Mouse (Mus musculus) brain, adult 2 months (tissue): Measurements from ENCODE around the gene Tmc3.

Source experiments
- DNase-seq: peaks from one replicate; pipeline ENCODE4 v3.0.0; 2011; ENCODE audit warnings: low read depth, low spot score

Gene Tmc3

DNA sequence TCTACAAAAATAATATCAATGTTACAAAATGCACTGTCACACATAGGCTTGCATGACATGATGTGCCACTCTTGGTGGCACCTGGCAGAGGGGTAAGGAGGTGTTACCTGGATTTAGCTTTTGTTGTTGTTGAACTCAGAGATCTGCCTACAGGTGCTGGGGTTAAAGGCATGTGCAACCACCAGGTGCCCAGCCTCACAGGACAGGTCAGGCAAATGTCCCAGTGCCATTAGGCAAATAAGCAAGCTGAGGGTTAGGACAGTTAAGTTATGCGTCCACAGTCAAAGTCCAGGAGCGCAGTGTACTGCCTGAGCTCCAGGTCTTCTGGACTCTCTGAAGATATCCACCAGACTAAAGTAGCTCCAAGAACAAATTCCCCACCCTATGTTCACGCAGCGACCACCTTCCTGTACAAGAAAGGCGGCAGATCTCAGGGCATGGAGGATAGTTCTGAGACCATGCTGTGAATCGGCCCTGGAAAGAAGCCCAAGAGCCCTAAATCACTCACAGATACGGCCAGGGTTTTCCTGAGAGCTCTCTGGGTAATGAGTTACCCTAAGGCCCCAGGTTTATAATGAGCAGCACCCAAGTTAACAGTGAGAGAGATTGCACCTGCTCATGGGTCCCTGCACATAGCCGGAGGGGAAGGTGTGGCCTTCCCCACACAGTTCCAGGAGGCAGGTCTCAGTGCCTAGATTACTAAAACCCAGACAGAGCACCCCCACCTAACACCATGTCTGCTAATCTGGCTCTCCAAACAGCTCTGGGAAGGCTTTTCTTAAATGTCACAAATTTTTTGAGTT lies 53.3 kb downstream of the Tmc3 start:
- no peak for DNase-seq

DNA sequence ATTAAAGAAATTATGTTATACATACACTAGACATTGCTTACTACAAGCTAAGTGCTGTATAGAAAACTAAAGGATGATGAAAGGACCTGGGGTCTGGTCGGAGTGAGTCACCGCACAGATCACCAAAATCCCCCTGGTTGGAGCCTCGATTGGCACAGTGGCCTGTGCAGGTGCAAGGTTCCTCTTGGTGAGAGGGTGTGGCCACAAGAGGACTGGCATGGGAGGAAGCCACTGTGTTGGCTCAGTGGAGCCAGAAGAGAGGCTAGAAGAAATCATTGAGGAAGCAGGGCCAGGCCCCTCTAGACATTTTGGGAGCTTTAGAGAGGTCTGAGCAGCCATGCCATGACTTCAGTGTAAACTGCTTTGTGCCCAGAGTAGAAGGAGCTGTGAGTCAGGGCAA lies 54.4 kb downstream of the Tmc3 start:
- DNase-seq = no peak

DNA sequence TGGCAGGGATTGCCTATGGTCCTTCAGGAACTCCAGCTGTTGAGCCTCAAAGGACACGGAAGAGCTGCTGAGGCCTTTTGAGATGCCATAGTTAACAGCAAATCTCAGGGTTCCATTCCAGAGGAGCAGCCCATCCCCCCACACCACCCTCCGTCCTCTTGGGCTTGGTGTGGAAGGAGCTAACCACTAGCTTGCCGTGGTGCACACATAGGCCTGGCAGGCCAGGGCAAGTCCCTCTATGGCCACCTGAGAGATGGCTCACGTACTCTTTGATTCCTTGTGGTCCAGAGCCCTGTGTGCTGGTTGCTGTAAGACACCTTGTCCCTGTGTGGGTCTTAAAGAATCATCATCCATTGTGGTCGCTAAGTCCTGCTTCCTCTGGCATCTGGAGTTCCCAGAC lies 55.9 kb downstream of the Tmc3 start:
- DNase-seq = no peak

DNA sequence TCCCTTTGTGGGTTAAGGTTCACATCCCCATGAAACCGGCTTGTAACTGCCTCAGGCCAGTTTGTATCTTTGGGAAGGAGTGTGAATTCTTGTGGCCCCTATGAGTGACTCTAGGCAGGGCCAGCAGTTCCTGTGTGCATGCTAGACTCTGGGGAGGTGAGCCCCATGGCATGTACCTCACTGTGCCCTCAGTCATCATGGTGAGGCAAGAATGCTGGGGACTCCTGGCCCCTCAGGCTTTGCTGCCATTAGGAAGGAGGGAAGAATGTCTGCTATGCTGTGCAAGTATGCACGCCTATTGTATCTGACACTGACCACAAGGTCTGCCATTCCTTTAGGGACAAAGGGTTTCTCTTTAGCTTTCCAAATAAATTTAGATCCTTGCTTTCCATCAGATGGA lies 56.4 kb downstream of the Tmc3 start:
- no peak for DNase-seq

DNA sequence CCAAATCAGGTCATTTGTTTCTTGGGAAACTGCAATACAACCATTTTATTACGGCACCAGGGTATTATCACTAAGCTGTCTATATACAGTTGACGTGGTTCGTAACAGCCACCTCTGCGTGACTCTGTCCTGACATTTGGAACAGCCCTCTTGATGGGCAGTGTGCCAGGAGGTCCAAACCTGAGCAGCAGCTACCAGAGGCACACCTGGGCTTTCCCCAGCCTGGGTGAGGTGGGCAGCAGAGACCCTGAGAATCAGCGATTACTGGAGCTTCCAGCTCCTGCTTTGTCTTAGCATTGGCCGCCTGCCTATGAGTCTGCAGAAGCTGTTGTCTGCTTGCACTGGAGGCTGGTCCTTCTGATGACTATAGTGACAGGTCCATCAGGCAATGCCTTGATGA lies 58.9 kb downstream of the Tmc3 start:
- DNase-seq = no peak

DNA sequence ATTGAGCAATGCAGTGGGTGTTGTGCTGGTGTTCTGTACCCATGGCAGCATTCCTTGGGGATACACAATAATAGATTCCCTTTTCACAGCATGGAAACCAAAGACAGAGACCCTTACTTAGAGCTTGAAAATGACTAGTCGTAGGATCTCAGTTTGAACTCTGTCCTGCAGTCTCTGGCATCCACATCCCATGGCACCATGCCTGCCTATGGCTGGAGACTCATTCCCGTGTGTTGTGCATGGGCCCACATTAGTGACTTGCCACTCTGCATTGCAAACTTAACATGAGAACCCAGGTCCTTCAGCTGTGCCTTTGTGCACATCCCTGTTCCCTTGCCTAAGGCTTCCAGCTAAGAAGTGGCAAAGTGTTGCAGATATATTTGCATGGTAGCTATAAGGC lies 60.0 kb downstream of the Tmc3 start:
- DNase-seq = no peak

DNA sequence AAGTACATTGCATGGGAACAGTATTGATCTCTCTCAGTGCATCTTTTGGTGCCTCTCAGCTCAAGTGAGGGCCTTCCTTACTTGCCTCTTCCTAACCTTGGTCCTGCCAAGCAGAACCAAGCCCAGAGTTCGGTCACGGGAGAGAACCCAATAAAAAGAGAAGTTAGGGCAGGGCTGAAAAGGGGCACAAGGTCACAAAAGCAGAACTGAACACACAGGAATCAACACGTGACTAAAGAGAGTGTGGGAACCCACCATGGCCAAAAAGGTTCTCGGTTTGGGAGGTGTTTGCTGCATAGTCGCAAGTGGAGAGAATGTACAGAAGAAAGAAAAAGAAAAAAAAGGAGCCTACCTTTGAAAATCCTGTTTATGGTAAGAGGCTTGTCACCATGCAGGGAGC lies 60.7 kb downstream of the Tmc3 start:
- peak; percentile 29 for DNase-seq

DNA sequence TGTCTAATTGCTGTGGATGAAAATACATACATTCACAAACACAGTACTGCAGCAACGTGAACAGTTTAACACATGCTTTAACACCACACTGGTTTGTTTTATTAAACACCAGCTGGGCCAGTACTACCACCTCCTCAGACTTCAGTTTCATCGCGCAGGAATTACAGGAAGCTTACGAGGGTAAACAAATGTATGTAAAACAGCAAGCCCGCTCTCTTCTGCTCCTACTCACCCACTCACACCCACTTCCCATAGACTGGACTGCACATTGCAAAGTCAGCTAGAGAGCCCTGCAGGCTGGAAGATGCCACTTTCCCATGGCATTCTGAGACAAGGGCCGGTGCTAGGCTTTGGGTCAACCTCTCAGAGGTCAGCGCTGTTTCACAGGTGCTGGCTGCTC lies 64.1 kb downstream of the Tmc3 start:
- peak; percentile 45 for DNase-seq

DNA sequence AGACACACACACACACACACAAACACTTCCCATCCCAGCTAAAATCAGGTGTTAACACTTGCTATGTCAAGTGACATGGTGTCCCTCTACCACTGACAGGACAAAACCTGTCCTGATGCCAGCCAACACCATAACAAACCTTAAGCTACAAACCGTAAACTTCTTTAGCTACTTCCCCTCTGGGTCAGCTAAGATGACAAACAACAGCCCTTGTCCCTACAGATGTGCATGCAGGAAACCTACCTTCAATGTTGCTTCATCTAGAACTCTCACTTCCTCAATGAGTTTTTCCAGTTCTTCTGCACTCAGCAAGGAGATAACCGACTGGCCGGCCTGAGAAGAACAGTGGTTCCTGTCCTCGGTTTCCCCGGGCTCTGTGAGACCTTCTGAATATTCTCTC lies 65.9 kb downstream of the Tmc3 start:
- no peak for DNase-seq

DNA sequence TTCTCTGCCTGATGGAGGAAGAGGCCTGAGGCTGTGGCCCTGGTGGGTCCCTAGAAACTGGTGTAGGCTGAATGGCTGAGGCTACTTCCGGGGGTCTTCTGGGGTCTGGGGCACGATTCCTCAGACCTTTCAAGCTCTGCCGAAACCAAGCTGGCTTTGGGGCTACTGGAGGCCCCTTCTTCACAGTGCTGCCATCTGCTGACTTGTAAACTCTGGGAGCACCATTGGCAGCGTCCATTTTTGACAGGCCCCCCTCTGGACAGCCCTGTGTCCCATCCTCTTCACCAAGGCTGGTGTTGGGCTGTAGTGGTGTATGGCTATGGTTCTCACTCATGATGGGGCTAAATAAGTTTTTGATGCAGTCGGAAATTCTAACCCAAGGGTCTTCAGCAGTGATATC lies 67.8 kb downstream of the Tmc3 start:
- DNase-seq = no peak

DNA sequence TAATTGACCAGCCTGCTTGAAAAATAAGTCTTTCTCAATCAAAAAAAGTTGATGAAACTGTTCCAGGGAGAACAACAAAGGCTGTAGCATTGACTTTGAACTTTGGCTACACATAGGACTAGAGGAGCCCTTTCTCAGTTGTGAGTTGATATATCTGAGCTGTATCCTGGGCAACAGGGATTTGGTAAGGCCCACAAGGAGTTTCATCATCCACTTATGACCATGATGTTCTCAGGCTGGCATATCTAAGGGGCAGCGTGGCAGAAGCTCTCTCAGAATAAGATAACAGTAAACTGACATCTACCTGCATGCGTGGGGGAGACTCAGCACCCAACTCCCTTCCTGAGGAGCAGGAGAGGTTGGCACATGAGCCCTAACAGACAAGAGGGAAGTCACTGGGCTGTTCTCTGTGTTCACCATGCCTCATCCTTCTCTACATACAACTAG lies 68.9 kb downstream of the Tmc3 start:
- DNase-seq = no peak

DNA sequence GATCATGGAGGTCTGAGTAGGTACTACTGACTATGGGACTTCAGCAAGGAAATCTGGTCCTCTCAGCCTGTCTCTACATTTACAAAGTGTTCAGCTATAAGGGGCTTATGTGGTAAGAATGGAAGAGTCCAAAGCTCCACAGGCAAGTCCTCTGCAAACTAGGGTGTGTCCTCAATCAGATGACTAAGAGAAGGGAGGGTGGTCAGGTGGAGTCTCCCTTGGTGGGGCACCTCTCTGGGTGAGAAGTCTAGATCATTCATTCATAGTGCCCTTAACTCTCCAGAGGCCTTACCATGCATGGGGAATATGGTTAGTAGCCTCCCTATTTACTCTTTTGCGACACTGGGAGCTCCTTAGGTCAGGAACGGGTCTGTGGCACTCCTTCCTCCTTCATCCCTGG lies 69.5 kb downstream of the Tmc3 start:
- DNase-seq = no peak

DNA sequence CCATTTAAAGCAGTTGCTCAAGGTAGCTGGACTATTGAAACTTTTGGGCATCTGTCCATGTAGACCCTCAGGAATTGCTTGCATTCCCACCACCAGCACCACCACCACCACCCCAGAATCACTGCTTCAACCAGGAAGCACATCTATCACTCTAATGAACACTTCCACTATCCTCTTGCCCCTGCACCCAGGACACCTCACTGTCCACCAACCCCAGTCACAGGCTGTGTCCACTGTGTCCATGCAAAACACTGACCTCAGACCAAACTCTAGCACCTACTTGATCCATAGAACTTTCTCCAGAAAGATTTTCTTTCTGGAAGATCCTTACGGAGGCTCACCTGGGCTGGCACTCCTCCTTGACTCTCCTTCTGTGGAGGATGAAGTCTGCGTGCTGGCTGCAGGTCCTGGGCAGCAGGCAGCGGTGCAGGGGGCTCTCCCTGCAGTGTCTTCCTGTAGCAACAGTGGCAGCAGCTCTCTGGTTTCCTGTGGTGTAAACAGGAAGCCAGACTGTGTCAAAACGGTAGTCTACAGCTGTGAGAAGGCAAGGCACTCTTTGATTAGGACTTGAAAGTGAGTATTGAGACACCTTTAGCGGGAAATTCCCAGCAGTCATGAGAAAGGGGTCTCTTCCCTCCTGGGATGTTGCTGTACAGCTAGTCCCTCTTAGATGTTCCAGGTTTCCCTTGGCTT lies 70.4 kb downstream of the Tmc3 start:
- no peak for DNase-seq

DNA sequence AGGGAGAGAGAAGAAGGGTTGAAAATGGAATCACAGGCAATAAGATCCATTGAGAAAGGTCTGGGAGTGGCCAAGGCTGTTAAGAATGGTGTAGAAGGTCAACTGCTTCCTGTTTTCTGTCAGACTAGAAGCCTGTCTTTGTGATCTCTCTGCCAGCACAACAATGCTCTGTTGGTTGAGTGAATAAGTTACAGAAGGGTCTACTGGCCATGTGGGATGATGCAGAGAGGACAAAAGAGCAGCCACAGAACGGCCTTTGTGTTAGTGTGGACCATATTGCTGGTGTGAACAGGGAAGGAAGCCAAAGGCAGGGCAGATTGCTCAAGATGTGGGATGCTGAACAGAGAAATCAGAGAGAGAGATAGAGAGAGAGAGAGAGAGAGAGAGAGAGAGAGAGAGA lies 74.0 kb downstream of the Tmc3 start:
- DNase-seq = peak; percentile 71

DNA sequence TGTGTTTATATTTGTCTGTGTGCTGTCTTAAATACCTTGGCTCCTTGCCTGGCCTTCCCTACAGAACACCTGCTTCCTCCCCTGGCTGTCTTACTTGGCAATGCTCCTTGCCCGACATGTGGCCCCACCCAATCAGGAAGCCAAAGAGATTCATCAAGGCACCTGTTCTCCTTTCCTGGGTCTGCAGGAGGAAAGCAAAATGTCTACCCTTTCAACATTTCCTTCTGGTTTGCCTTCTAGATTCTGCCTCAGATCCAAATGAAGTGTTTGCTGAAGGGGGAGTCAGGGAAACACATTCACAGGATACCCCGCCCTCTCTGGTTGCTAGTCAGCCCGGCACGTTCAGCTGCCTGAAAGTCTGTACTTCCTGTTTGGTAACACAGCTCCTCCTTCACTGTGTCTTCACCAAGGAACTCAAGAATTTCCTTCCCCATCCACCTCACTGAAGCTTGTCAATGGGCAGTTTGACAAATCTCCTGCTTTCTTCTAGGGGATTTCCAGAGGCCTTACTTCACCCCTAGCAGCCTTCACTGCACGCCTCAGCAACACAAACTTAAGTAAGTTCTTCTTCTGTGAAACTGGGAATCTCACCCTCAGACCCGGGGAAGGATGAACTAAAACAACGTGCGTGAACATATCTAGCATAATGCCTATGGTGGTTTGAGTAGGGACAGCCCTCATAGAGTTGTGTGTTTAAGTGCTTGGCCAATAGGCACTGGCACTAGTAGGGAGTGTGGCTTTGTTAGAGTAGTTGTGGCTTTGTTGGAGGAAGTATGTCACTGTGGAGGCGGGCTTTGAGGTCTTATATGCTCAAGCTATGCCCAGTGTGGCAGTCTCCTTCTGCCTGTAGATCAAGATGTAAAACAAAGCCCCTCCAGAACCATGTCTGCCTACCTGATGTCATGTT lies 74.7 kb downstream of the Tmc3 start:
- DNase-seq = peak; percentile 88

DNA sequence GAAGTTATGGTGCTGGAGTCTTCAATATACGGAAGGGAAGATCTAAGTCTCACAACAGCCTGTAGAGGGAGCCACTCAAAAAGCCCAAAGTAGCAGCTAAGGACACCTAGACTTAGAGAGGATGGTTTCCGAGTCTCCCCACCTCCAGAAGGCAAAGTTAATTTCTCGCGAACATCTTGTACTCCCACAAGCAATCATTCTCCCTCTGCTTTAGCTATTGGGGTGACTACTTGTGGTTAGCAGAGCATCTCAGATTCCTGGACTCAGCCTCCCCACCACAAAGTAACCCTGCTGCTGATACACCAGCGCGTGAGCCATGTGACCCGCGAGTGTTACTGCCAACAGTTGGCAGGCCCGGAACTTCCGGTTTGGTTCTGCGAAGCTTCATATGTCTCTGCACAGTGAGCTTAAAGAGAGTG lies 75.6 kb downstream of the Tmc3 start:
- peak; percentile 55 for DNase-seq

DNA sequence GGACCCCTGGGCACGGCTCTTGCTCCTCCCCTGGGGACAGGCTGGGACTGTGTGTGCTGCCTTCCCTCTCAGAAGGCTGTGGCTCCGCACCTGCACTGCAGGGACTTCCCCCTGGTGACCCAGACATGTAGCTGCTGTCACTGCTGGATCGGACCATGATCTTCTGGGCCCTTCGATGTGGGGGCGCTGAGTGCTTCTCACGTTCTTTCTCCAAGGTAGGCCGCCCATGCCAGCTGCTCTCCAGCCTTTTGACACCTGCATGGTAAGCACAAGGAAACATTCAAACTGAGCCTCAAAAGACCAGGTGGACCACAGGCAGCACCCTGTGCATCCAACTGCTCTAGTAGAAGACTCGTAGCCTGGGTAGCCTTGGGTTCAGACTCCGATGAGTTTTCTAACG lies 76.3 kb downstream of the Tmc3 start:
- DNase-seq = no peak

DNA sequence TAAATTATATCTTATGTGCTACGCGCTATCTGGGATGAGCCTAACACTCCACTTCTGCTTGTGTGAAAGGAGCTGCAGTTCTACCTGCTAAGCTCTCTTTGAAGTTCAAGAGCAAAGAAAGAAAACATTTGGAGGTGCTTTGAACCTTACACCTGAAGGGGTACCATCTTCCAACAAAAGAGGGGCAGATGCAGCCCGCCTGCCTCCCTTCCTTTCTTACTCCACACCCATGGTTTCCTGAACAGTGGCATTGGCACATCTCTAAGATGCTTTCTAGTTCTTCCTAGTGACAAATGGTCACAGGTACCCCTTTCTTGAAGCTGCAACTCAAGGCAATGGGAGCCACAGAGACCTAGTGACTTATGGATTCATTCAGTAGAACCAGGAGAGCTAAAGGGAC lies 77.0 kb downstream of the Tmc3 start:
- no peak for DNase-seq

DNA sequence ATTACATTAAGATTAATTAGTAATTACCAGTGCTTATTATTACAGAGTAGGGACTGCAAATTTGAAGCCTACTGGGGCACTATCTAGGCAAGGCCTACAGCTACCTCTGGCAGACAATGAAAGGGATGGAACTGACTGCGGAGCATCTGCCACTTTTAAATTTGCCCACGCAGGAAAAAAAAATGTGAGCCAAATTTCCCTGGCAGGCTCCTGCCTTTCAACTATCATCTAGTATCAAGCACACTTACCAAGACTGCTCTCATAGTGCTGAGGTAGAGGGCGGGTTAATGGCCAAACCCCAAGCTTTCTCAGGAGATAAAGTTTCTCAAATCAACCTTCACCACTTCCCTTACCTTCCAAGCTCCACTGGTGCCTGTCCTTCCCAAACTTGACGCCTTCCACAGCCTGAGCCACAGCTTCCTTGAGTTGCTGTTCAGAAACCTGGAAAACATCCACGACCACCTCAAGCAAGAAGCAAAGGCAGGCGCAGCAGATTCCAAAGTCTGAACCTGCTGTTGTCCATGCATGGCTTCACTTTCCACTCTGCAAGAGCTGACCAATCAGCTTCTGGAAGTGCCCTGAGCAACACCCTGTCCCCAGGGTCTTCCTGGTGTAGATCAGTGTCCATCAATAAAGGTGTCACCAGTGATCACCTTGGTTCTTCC lies 78.1 kb downstream of the Tmc3 start:
- peak; percentile 91 for DNase-seq

DNA sequence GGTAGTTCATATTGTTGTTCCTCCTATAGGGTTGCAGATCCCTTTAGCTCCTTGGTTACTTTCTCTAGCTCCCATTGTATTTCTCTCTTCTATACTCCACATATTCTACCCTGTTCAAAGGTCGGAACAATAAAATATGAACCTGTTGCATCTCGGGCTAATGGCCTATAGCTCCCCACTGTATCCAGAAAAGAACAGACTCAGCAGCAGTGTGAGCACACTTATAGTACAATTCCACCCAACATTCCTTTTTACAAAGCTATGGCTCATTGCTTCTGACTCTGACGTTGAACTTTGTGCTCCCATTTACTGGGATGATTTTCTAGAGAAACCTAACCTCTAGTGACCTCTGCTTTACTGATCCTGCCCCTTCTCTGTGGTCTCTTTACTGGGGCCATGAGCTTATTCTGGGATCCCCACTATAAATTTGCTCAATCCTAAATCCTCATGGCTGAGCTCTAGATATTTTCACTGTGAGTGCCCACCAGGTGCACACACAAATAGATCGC lies 81.4 kb downstream of the Tmc3 start:
- DNase-seq = no peak

DNA sequence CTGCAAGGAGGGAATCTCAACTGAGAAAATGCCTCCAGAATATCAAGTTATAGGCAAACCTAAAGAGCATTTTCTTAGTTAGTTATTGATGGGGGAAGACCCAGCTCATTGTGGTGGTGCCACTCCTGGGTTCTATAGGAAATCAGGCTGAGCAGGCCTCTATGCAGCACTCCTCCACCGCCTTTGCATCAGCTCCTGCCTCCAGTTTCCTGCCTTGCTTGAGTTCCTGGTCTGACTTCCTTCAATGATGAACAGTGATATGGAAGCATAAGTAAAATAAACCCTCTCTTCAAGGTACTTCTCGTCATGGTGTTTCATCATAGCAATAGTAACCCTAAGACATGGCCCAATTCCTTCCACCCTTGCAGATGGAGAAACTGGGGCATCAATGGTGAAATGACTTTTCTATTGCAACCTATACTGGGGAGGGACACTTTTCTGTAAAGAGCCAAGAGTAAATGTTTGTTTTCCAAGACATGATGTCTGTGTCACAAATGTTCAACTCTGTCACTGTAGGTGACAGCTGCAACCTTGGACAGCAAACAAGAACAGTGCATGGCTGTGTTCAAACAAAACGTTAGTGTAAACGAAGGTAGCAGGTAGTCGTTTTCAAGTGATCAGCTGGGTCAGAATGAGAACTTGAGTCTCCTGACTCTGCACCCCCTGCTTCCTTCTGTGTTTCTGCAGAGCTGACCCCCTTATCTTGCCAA lies 83.4 kb downstream of the Tmc3 start:
- no peak for DNase-seq
